Comparison of ENCODE assay signal across 8 mouse cellular contexts in the genomic region with DNA sequence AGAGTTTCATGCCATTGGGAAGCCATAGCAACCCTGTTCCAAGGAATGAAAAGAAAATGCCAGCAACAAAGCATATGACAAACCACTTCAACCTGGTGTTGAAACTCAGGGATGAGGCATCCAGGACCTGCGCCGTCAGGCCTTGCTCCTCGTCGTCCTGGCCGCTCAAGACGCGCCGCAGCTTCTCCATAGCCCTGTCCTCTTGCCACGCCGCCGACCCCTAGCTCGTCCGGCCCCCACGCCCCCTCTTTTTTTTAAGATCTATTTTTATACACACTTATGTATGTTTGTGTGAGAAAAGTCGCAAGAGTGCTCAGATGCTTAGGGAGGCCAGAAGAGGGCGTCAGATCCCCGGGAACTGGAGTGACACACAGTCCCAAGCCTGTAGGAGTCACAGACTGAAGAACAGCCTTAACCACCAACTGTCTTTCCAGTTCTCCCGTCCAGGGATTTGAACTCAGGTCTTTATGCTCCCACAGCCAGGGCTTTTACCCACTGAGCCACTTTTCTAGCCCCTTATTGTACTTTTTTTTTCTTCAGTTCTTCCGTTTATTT. TPM values are rescaled to one million over a fixed set of nuclear protein-coding genes. Genes with fewer than 3 reads are reported as not detected.
DNase-seq lines count a peak whose midpoint lies in the region; ATAC-seq and TF ChIP-seq lines count a peak whose summit lies in the region.
"Not testable (repeated sequence)": the region's sequence is repeated elsewhere in the genome, so short reads cannot be mapped to it uniquely, and the experiment has no call there.

A gene (minus strand): TSS at position 217 of the 555 bp plus-strand sequence.

- peak within 1 kb of the TSS; percentile 57 for H3K4me2 ChIP-seq in heart, embryonic 16.5 days (ENCODE audit: low read depth, low read length)
- H3K4me2 ChIP-seq in kidney, postnatal 0 days (ENCODE audit: low read length): not testable (repeated sequence)
- H3K4me2 ChIP-seq in lung, postnatal 0 days (replicated peaks; ENCODE audit: low read depth, low read length): 0 out of 2 replicates have a peak within 1 kb of the TSS, but pooled peaks have one; percentile 28

- H3K9me3 ChIP-seq in MEL (replicated peaks; ENCODE audit: insufficient read depth, low read length); heart, embryonic 16.5 days (replicated peaks; ENCODE audit: control insufficient read depth, low read length); kidney, postnatal 0 days (replicated peaks; ENCODE audit: low read length); lung, postnatal 0 days (ENCODE audit: low read length): not testable (repeated sequence)

- not testable (repeated sequence) for H3K79me2 ChIP-seq in MEL (ENCODE audit: control insufficient read depth, insufficient read depth, low read length, poor library complexity)

- TF ChIP-seq CTCF in MEL (IDR thresholded peaks at IDR 0.05 in 2 of 3, conservative IDR thresholded peaks at IDR 0.05 in 1 of 3; ENCODE audit: control insufficient read depth in 1 of 3, insufficient read depth in 1 of 3, low read depth in 2 of 3, low read length in 3 of 3, poor library complexity in 1 of 3, severe bottlenecking in 1 of 3): peak; percentile 63 to 90 (median 87)
- peak; percentile 70 for TF ChIP-seq CTCF in kidney, postnatal 0 days (IDR thresholded peaks at IDR 0.05; ENCODE audit: low read depth)
- peak; percentile 81 for TF ChIP-seq CTCF in lung, postnatal 0 days (IDR thresholded peaks at IDR 0.05)

- not testable (repeated sequence) for TF ChIP-seq POLR2A in MEL (IDR thresholded peaks at IDR 0.05; ENCODE audit: control insufficient read depth in 1 of 2, insufficient read depth in 1 of 2, low read depth in 1 of 2, low read length in 2 of 2, poor library complexity in 1 of 2)

- not testable (repeated sequence) for H3K36me3 ChIP-seq in MEL (ENCODE audit: control insufficient read depth in 1 of 2, insufficient read depth in 2 of 2, low read length in 2 of 2); heart, embryonic 16.5 days (ENCODE audit: control insufficient read depth, insufficient read depth); kidney, postnatal 0 days (ENCODE audit: insufficient read depth, low read length); lung, postnatal 0 days (ENCODE audit: insufficient read depth, low read length)

- not testable (repeated sequence) for TF ChIP-seq EP300 in MEL (IDR thresholded peaks at IDR 0.05; ENCODE audit: low read depth in 1 of 2, low read length in 2 of 2); lung, postnatal 0 days (IDR thresholded peaks at IDR 0.05)

- H3K27me3 ChIP-seq in MEL (ENCODE audit: control insufficient read depth in 1 of 2, insufficient read depth in 2 of 2, low read length in 2 of 2); heart, embryonic 16.5 days (ENCODE audit: control insufficient read depth, insufficient read depth, low read length); kidney, postnatal 0 days (ENCODE audit: insufficient read depth, low read length); lung, postnatal 0 days (replicated peaks; ENCODE audit: insufficient read depth, low read length): not testable (repeated sequence)

- H3K4me1 ChIP-seq in MEL (ENCODE audit: control insufficient read depth in 1 of 2, insufficient read depth in 2 of 2, low read length in 2 of 2); kidney, postnatal 0 days (replicated peaks; ENCODE audit: insufficient read depth, low read length); lung, postnatal 0 days (ENCODE audit: insufficient read depth, low read depth, low read length): not testable (repeated sequence)
- peaks cover 18% of the 10 kb centered on the region for H3K4me1 ChIP-seq in heart, embryonic 16.5 days (ENCODE audit: control insufficient read depth, insufficient read depth, low read length)

- peak; percentile 92 for TF ChIP-seq RAD21 in MEL (IDR thresholded peaks at IDR 0.05; ENCODE audit: low read depth, low read length)

- peak; percentile 52; the same call in 1 of the 2 replicates for ATAC-seq in erythroblast, adult 5-6 weeks (replicated peaks; ENCODE audit: low FRiP score, poor library complexity, severe bottlenecking)
- peak; percentile 28; the same call in 1 of the 2 replicates for ATAC-seq in heart, embryonic 16.5 days (replicated peaks; ENCODE audit: extremely low read depth, insufficient read depth, low FRiP score)
- ATAC-seq in kidney, postnatal 0 days (replicated peaks; ENCODE audit: low FRiP score, low read depth): not testable (repeated sequence)
- peak; percentile 47; the same call in 1 of the 2 replicates for ATAC-seq in lung, postnatal 0 days

- not testable (repeated sequence) for H3K9ac ChIP-seq in MEL (ENCODE audit: control insufficient read depth, low read depth, low read length, poor library complexity, severe bottlenecking); kidney, postnatal 0 days (ENCODE audit: low read depth, low read length); lung, postnatal 0 days (replicated peaks; ENCODE audit: low read depth)
- peak within 1 kb of the TSS; percentile 58 for H3K9ac ChIP-seq in heart, embryonic 16.5 days (ENCODE audit: low read length)

- whole genome bisulfite sequencing in heart, embryonic 16.5 days: 26% methylated on average over 19 of the region's 19 CpGs
- WGBS in kidney, postnatal 0 days: 35% methylated on average over 19 of the region's 19 CpGs
- WGBS in lung, postnatal 0 days: 29% methylated on average over 19 of the region's 19 CpGs

- not testable (repeated sequence) for H3K27ac ChIP-seq in MEL (ENCODE audit: control insufficient read depth, low read depth, low read length); heart, embryonic 16.5 days (ENCODE audit: low read length); kidney, postnatal 0 days; lung, postnatal 0 days (ENCODE audit: low read length)

- DNase-seq in MEL (ENCODE audit: low read depth, low spot score): peak; percentile 82
- peak; percentile 22 for DNase-seq in c-Kit-positive CD71-positive TER-119-negative erythroid progenitor cells, embryonic 14.5 days (ENCODE audit: low read depth)
- peak; percentile 79 for DNase-seq in kidney, postnatal 0 days (ENCODE audit: low spot score)
- DNase-seq in lung, postnatal 0 days (ENCODE audit: low spot score): peak; percentile 87
- peak; percentile 39 to 45 for DNase-seq in right cerebral cortex, adult 2 months (ENCODE audit: low spot score in 2 of 2)
- DNase-seq in urinary bladder, postnatal 10 days (ENCODE audit: low spot score): peak; percentile 30

- not testable (repeated sequence) for H3K4me3 ChIP-seq in MEL (ENCODE audit: control insufficient read depth in 1 of 2, insufficient read depth in 1 of 2, low read depth in 2 of 2, low read length in 2 of 2); kidney, postnatal 0 days (replicated peaks; ENCODE audit: low read depth, low read length); lung, postnatal 0 days (ENCODE audit: low read depth, low read length)
- peak within 1 kb of the TSS; percentile 41 for H3K4me3 ChIP-seq in heart, embryonic 16.5 days (ENCODE audit: low read length)

TF ChIP-seq in MEL, 35 proteins besides CTCF, POLR2A, EP300 and RAD21:
- TF ChIP-seq ZNF384 (IDR thresholded peaks at IDR 0.05; ENCODE audit: low read depth, low read length): peak; percentile 54; the same call in 1 of the 2 replicates
- peak; percentile 98 for TF ChIP-seq ZC3H11A (IDR thresholded peaks at IDR 0.05; ENCODE audit: low read depth, low read length)
- TF ChIP-seq SMC3 (IDR thresholded peaks at IDR 0.05; ENCODE audit: low read depth, low read length): peak; percentile 92
TF ChIP-seq in MEL: peak in this region for 3; not testable (repeated sequence) for 32.

RNA-seq across cellular contexts. Expression of the gene that starts here (rescaled TPM):
- total RNA-seq in MEL (2012; rRNA removed): 3.9 and 6.8 TPM in 2 replicates
- polyA plus RNA-seq in MEL (2012; ENCODE audit: insufficient read depth in 1 of 2, insufficient read length in 2 of 2, low read depth in 1 of 2, low replicate concordance in 2 of 2, missing spikeins in 1 of 2): 1 to 10 TPM in 1 of 2 experiments, not detected in 1; 4.1 TPM
- 4.4 and 4.8 TPM in 2 replicates for total RNA-seq in erythroblast, adult 5-6 weeks (2015; ENCODE audit: low replicate concordance)
- total RNA-seq in erythroblast, adult 5-6 weeks (2017; ENCODE audit: low replicate concordance): 4.3 and 8.9 TPM in 2 replicates
- 3.0 and 10.7 TPM in 2 replicates for polyA plus RNA-seq in heart, embryonic 16.5 days (2015; fragmentation: Nextera tagmentation; extraction: Ambion mirVana)
- polyA plus RNA-seq in kidney, postnatal 0 days (2015; fragmentation: Nextera tagmentation; extraction: Ambion mirVana): 6.0 and 6.2 TPM in 2 replicates
- polyA plus RNA-seq in lung, postnatal 0 days (2015; fragmentation: Nextera tagmentation; extraction: Ambion mirVana): 8.0 and 8.3 TPM in 2 replicates

Comparison
In these comparisons a context has a peak if more than half of its experiments do, and no peak if none do; other contexts are left out.
1. DNase-seq: peak in every context shown above with its lines; median percentile 87 in lung, postnatal 0 days; 82 in MEL; 79 in kidney, postnatal 0 days; 42 in right cerebral cortex, adult 2 months; 30 in urinary bladder, postnatal 10 days; 22 in c-Kit-positive CD71-positive TER-119-negative erythroid progenitor cells, embryonic 14.5 days.